Mouse (Mus musculus): ENCODE measurements around the gene Slc37a1. TPM values are rescaled to one million over a fixed set of nuclear protein-coding genes. Genes with fewer than 3 reads are reported as not detected.

Gene Slc37a1
- total and polyA plus RNA-seq, 3 experiments: 7.3 to 19.7 (median 9.1) TPM

- H3K4me1 ChIP-seq (ENCODE audit: control insufficient read depth, insufficient read depth, low read length): peaks cover 5% of the 10 kb centered on the region; the same call in 1 of the 2 replicates
- TF ChIP-seq CTCF (IDR thresholded peaks at IDR 0.05): no peak
- TF ChIP-seq EP300 (IDR thresholded peaks at IDR 0.05; ENCODE audit: insufficient read depth, low read depth, low read length): no peak
- TF ChIP-seq POLR2A (IDR thresholded peaks at IDR 0.05; ENCODE audit: insufficient read depth, low read depth, low read length): no peak
- H3K79me2 ChIP-seq (replicated peaks; ENCODE audit: control insufficient read depth, insufficient read depth, low read length): no peaks in the 10 kb centered on the region
- WGBS: 78% methylated on average over 9 of the region's 9 CpGs
- H3K27me3 ChIP-seq (ENCODE audit: control insufficient read depth, insufficient read depth, low read length): no peaks in the 10 kb centered on the region
- H3K9ac ChIP-seq (ENCODE audit: low read depth, low read length): no peak overlapping the region
- intact Hi-C loops (cut with DNase I): no loop called here
- no peak overlapping the region for H3K27ac ChIP-seq
- DNase-seq: no peak
- no peaks in the 10 kb centered on the region for H3K36me3 ChIP-seq (ENCODE audit: control insufficient read depth, insufficient read depth, low read length)
- H3K4me3 ChIP-seq: no peak overlapping the region
Observed at GRCm38 (mm10) chr17:31311047-31311446, 24.5 kb downstream of the Slc37a1 start.

- Histone ChIP-seq H3K4me1 (ENCODE audit: control insufficient read depth, insufficient read depth, low read length) (peaks cover 5% of the 10 kb centered on the region; the same call in 1 of the 2 replicates), H3K79me2 (replicated peaks; ENCODE audit: control insufficient read depth, insufficient read depth, low read length) (no peaks in the 10 kb centered on the region), H3K4me3 (no peak overlapping the region), H3K27ac (no peak overlapping the region), H3K27me3 (ENCODE audit: control insufficient read depth, insufficient read depth, low read length) (no peaks in the 10 kb centered on the region), H3K9ac (ENCODE audit: low read depth, low read length) (no peak overlapping the region), H3K36me3 (ENCODE audit: control insufficient read depth, insufficient read depth, low read length) (no peaks in the 10 kb centered on the region)
- intact Hi-C loops (cut with DNase I): no loop called here
- no peak for TF ChIP-seq EP300 (IDR thresholded peaks at IDR 0.05; ENCODE audit: insufficient read depth, low read depth, low read length)
- no peak for TF ChIP-seq CTCF (IDR thresholded peaks at IDR 0.05)
- TF ChIP-seq POLR2A (IDR thresholded peaks at IDR 0.05; ENCODE audit: insufficient read depth, low read depth, low read length): no peak
- DNase-seq: no peak
- WGBS: 87% methylated on average over 10 of the region's 10 CpGs
Observed at GRCm38 (mm10) chr17:31312648-31313047, 26.1 kb downstream of the Slc37a1 start.

DNA sequence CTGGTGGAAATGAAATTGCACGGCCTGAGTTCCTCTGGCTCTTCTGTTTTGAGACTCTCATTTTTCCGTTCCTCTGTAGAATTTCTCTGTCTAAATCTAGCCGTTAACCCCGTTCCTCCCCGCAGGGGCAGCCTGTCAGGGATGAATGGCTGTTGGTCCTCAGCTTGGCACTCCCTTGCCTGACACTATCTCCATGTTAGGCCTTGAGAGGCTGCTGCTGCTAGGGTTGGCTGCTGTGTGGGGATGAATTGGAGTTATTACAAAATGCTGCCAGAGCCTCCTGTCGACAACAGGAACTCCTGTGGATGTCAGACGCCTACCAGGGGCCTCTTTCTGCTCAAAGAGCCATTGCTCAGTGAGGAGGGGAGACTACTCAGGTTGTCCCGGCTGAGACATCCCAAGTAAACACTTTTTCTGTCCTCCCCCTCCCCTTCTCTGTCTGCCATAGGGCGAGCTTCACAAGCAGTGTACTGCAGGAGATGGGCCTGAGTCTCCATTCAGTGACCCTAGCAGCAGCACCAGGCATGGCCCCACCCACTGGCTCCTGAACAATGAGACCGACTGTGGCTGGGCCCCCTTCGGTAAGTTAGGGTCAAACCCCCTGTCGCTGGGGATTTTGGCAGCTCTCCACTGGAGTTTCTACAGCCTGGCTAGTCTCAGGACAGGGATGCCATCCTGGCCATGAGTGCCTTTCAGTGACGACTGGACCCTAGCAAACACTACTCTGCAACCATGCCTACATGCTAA is 28.6 kb downstream of the Slc37a1 start:
- peaks cover 4% of the 10 kb centered on the region; the same call in 1 of the 2 replicates for H3K4me1 ChIP-seq (ENCODE audit: control insufficient read depth, insufficient read depth, low read length)
- 29% methylated on average over 13 of the region's 13 CpGs for WGBS
- H3K27me3 ChIP-seq (ENCODE audit: control insufficient read depth, insufficient read depth, low read length): no peaks in the 10 kb centered on the region
- H3K4me3 ChIP-seq: no peak overlapping the region
- H3K9ac ChIP-seq (ENCODE audit: low read depth, low read length): no peak overlapping the region
- H3K27ac ChIP-seq: no peak overlapping the region
- H3K36me3 ChIP-seq (ENCODE audit: control insufficient read depth, insufficient read depth, low read length): no peaks in the 10 kb centered on the region
- no peak for TF ChIP-seq CTCF (IDR thresholded peaks at IDR 0.05)
- no peak for TF ChIP-seq EP300 (IDR thresholded peaks at IDR 0.05; ENCODE audit: insufficient read depth, low read depth, low read length)
- no peaks in the 10 kb centered on the region for H3K79me2 ChIP-seq (replicated peaks; ENCODE audit: control insufficient read depth, insufficient read depth, low read length)
- intact Hi-C loops (cut with DNase I): no loop called here
- no peak for DNase-seq

GRCm38 (mm10) chr17:31315993-31316392 is 29.4 kb downstream of the Slc37a1 start:
- peaks cover 4% of the 10 kb centered on the region; the same call in 1 of the 2 replicates for H3K4me1 ChIP-seq (ENCODE audit: control insufficient read depth, insufficient read depth, low read length)
- no peak for TF ChIP-seq POLR2A (IDR thresholded peaks at IDR 0.05; ENCODE audit: insufficient read depth, low read depth, low read length)
- no peak for TF ChIP-seq EP300 (IDR thresholded peaks at IDR 0.05; ENCODE audit: insufficient read depth, low read depth, low read length)
- TF ChIP-seq CTCF (IDR thresholded peaks at IDR 0.05): no peak
- no peak for DNase-seq
- intact Hi-C loops (cut with DNase I): no loop called here
- WGBS: 46% methylated on average over 6 of the region's 6 CpGs
- H3K36me3 ChIP-seq (ENCODE audit: control insufficient read depth, insufficient read depth, low read length): no peaks in the 10 kb centered on the region
- no peak overlapping the region for H3K27ac ChIP-seq
- no peak overlapping the region for H3K4me3 ChIP-seq
- H3K9ac ChIP-seq (ENCODE audit: low read depth, low read length): no peak overlapping the region
- no peaks in the 10 kb centered on the region for H3K27me3 ChIP-seq (ENCODE audit: control insufficient read depth, insufficient read depth, low read length)
- H3K79me2 ChIP-seq (replicated peaks; ENCODE audit: control insufficient read depth, insufficient read depth, low read length): no peaks in the 10 kb centered on the region

- no peak overlapping the region for H3K27ac ChIP-seq
Observed at GRCm38 (mm10) chr17:31316998-31317397, 30.4 kb downstream of the Slc37a1 start.

GRCm38 (mm10) chr17:31317521-31318272 is 31.1 kb downstream of the Slc37a1 start:
- H3K79me2 ChIP-seq (replicated peaks; ENCODE audit: control insufficient read depth, insufficient read depth, low read length): no peaks in the 10 kb centered on the region
- no peaks in the 10 kb centered on the region for H3K27me3 ChIP-seq (ENCODE audit: control insufficient read depth, insufficient read depth, low read length)
- 58% methylated on average over 22 of the region's 22 CpGs for WGBS
- H3K4me3 ChIP-seq: no peak overlapping the region
- H3K9ac ChIP-seq (ENCODE audit: low read depth, low read length): no peak overlapping the region
- TF ChIP-seq POLR2A (IDR thresholded peaks at IDR 0.05; ENCODE audit: insufficient read depth, low read depth, low read length) (no peak), CTCF (IDR thresholded peaks at IDR 0.05) (peak; percentile 19; the same call in 1 of the 2 replicates)
- peaks cover 4% of the 10 kb centered on the region; the same call in 1 of the 2 replicates for H3K4me1 ChIP-seq (ENCODE audit: control insufficient read depth, insufficient read depth, low read length)
- DNase-seq: no peak
- no peak overlapping the region for H3K27ac ChIP-seq
- intact Hi-C loops (cut with DNase I): no loop called here
- H3K36me3 ChIP-seq (ENCODE audit: control insufficient read depth, insufficient read depth, low read length): no peaks in the 10 kb centered on the region

More at GRCm38 (mm10) chr17:31316998-31317397, 30.4 kb downstream of the Slc37a1 start:
- no peak for TF ChIP-seq CTCF (IDR thresholded peaks at IDR 0.05)
- TF ChIP-seq POLR2A (IDR thresholded peaks at IDR 0.05; ENCODE audit: insufficient read depth, low read depth, low read length): no peak
- no peak for TF ChIP-seq EP300 (IDR thresholded peaks at IDR 0.05; ENCODE audit: insufficient read depth, low read depth, low read length)
- Histone ChIP-seq H3K4me3 (no peak overlapping the region), H3K27me3 (ENCODE audit: control insufficient read depth, insufficient read depth, low read length) (no peaks in the 10 kb centered on the region), H3K9ac (ENCODE audit: low read depth, low read length) (no peak overlapping the region), H3K36me3 (ENCODE audit: control insufficient read depth, insufficient read depth, low read length) (no peaks in the 10 kb centered on the region), H3K79me2 (replicated peaks; ENCODE audit: control insufficient read depth, insufficient read depth, low read length) (no peaks in the 10 kb centered on the region), H3K4me1 (ENCODE audit: control insufficient read depth, insufficient read depth, low read length) (peaks cover 4% of the 10 kb centered on the region; the same call in 1 of the 2 replicates)
- intact Hi-C loops (cut with DNase I): no loop called here
- WGBS: 87% methylated on average over 3 of the region's 3 CpGs
- no peak for DNase-seq
